Mouse (Mus musculus) thymus, postnatal 25 days (tissue): ENCODE results near the gene Actn4.
A peak's percentile ranks its signal among the peaks of the same experiment; 100 is the strongest.

Experiments used
- DNase-seq: peaks from one replicate; pipeline ENCODE4 v3.0.0; 2022

Gene Actn4

DNA sequence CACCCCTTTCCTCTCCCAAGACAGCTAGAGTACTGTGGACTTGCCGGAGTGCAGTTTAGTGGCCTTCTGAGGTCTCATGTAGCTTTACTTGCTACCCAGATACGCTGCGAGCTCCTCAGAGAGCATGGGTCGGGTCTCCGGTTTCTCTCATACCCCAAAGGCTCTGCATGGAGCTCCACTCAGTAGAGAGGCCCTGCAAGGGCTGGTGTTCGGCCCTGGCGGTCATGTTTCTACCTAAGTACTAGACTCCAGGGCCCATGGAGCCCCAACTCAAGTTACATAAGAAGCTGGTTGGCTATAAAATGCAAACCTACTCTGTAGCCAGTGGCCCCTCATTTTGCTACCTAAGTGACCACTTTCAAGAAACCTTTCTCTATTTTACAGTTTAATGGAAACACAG lies 13.4 kb downstream of the Actn4 start:
- no peak for DNase-seq

DNA sequence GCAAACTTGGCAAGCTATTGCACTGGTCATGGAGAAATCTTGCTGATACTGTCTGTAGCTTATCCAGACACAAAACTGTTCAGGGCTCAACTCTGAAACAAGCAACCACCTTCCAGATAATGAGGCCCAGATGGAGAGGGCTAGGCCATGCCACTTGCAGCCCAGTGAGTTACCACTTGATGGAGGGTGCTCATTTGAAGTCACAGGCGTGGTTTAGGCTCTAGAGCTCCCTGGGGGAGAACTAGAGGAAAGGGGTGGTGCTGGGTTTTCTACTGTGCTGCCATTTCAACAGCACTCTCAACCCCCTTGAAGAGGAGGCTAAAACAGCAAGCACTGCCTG lies 15.9 kb downstream of the Actn4 start:
- no peak for DNase-seq

DNA sequence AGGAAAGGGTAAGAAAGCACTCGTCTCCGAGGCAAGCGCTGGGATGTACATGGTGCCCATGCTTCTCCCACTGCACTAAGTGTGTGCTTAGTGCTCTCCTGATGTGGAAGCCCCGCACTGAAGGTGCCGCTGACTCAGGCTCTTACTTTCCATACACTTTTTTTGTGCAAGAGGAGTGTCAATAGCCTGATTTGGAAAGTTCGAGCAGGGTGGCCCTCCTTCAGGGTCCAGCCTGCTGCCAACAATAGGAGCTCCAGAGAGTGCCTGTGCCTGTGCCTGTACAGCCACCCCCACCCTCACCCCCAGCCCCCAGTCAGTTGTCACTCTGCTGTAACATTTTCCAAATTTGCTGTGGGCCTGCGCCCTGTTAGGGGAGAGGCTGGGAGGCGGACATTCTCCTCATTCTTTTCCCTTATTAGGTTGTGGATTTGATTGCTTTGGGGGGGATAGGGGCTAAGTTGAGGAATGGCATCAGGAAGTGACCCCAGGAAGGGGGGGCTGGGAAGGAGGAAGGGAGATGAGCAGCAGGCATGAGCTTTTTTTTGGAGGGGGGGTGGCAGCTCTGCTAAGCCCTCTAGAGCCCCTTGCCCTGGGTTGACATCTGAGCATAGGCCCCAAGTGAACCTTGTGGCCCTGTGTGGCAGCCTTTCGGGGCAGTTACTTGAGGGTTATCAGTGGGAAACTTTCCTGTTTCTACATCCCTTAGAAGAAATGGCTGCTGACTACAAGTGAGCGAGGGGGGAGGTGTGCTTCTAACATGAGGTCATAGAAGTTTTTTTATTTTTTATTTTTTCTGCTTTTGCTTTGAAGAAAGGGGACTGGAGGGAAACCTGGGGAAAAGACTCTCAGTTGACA lies 16.5 kb downstream of the Actn4 start:
- no peak for DNase-seq

DNA sequence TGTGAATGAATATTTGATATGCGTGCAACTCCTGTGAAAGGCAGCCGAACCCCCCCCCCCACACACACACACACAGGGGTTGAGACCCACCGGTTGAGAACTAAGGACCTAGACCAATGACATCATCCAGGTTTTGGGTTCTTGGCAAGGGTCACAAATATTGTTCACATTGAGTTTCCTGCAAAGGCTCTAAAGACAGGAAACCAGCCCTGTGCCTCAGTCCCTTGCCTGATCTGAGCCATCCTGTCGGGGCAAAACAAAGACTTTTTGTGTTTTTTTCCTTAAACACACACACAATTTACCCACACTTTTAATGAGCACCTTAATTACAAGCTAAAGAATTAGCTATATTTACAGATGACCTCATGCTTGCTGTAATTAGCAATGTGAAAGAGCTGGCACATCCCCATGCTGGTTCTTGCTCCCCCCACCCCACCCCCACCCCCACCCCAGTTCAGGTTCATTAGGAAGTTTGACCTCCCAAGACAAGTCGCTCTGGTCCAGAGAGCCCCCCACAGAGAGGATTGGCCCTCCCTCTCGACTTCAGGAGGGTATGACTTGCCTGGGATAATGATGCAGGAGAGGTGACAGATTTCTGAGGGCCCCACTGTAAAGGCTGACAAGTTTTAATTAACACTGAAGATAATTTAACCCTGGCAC lies 17.3 kb downstream of the Actn4 start:
- no peak for DNase-seq

DNA sequence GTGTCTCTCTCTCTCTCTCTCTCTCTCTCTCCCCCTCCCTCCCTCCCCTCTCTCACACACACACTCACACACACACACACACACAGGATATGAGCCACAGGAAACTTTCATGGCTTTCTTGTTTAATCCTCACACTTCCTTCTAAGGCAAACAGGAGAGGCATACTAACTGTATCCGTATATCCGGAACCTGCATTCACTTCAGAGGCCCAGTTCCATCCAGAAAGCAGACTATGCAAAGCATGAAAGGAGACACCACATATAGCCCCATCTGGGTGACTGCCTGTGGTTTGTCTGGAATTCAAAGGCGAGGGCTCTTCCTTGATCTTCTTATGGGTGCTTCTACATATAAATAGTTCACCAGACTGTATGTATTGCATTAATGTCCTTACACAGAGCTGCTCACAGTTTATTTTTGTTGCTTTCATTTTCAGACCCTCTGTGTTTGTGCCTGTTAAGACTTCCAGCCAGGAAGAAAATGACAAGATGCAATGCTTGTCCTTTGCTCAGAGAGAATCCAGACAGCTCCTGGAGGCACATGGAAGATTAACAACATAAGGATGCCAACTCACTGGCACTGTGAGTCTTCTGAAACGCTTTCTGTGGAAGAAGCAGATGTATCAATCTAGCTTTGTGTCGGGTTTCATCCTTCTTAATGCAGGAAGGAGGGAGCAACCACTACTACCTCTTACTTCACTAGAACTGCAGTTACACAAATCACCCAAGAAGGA lies 18.5 kb downstream of the Actn4 start:
- peak; percentile 18 for DNase-seq

DNA sequence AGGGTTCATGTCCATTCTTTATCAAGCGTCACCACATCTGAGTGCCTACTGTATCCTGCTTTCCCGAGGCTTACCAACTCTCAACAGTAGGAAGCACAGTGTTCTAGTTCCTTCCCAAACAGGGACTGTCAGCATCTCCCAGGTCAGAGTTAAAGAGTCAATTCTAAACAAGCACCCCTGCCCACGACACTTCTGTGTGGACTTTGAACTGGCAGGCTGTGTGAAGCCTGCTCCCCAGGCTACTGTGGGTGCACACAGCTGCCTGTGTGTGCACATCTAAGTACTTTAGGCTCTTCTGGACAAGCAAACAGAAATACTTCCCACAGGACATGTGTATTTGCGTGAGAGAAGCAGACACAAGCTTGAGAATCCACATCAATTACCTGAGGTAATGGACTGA lies 20.6 kb downstream of the Actn4 start:
- no peak for DNase-seq

DNA sequence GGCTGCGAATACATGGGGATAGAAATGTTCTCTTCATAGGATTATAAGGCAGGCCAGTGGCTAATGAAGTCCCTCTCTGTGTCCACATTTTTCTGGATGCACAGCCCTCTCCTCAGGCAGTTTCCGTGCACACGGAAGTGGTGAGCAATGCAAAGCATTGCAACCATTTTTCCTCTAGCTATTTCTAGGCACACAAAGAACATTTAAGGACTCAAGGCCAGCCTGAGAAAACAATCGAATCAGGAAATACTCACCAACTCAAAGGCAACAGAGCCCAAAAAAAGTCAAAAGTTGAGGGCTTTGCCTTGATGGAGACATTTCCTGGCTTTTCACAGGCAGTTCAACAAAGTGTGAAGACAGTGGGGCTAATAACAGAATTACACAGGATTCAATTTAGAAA lies 21.0 kb downstream of the Actn4 start:
- DNase-seq, result no peak

DNA sequence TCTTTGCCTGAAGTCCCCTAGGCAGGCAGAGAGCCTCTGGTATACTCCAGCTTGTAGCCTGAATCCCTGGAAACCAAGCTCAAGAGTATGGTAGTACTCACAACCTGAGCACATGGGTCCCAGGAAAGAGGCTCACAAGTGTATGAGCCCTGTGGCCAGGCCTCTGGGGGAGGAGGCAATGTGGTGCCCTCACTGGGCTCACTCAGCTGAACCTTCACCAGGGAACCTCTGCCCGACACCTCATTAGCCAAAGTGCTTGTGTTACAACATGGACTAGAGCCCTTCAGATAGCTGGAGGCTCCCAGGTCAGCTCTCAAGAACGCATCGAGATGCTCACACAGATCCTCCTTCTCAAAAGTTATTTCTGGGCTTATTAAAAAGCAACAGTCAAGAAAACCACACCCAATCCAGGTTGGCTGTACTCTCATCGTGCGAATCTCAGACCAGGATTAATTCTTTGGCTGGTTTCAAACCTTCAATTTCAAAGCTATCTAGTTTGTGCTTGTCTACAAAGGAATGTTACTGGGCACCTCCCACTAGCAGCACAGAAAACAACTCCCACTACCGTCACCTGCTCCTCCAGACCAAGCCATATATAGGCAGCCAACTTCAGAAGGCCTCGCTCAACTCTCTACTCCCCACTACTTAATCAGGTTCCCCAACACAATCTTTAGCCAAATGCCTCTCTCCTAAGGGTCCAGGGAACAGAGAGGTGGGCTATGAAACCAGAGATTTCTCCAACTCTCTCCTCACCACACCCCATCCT lies 22.5 kb downstream of the Actn4 start:
- no peak for DNase-seq

DNA sequence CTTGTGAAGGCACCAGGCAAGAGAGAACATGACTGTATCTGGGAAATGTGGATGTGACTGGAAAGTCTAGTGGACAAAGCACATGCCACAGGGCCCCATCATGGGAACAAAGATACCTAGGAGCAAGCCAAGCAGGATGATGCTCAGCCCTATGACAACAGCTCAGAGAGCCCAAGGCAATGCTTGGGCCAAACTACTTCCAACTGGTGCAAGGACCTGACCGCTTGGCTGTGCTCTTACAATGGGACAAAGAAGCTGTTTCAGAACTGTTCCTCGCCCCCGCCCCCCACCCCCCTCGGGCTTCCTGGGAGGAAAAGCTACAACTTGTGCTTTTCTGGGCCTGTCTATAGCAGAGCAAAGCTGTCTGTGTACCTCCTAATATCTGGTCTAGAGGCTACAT lies 23.5 kb downstream of the Actn4 start:
- DNase-seq, result no peak

DNA sequence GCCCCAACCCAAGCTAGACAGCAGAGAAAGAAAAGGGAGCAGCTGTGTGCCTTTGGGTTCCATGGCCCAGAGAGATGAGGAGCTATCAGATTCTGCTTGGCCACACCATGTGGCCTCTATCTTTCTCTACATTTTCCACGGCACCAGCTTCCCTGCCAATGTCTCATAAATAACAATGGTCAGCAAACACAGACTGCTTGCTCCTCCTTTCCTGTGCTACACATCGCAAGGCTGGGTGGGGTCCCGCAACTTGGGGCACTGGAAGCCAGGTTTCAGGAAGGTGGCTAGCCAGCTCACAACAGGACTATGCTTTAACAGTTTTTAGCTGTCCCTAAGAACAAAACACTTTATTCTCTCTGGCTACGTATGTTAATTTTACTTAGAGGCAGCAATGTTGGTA lies 25.4 kb downstream of the Actn4 start:
- no peak for DNase-seq

DNA sequence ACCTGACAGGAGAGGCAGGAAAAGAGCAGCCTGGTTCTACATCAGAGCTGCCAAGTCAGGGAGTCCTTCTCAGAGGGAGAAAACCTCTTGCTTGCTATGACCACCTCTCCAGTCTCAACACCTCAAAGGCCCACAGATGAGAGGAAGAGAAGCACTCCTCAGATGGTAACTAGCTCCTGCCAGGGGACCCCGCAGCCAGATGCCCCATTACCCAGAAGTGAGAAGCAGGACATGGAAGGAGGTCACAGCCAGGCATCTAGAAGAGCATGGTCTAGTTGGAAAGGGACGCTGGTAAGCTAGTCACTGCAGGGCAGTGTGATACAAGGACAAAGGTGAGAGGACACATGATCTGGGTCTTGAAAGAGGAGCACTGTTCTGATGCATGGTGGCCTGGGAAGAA lies 28.3 kb downstream of the Actn4 start:
- no peak for DNase-seq

DNA sequence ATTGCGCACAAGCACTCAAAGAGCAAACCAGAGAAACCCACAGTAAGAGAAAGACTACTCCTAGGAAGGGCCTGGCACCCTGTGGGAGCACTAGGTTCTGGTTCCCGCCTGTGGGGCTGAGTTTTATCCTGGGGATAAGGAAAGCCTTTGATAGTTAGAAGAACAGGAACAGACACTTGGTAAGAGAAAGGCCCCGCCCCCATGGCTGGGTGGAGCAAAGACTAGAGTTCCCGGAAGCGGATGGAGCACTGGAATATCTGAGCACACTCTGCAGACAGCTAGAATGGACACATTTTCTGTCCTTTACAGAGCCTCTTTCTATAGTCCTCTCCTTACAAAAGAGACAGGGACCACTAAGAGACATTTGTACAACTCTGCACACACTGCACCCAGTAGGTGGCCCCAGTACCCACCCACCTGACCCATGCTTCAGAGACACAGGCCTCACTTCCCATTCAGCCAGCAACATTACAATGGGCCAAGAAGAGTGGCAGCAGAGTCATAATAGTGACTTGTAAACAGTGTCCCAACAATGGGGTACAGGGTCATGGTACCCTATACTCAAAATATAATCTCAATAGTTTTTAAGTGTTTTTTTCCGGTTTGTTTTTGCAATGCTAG lies 29.6 kb downstream of the Actn4 start:
- no peak for DNase-seq

DNA sequence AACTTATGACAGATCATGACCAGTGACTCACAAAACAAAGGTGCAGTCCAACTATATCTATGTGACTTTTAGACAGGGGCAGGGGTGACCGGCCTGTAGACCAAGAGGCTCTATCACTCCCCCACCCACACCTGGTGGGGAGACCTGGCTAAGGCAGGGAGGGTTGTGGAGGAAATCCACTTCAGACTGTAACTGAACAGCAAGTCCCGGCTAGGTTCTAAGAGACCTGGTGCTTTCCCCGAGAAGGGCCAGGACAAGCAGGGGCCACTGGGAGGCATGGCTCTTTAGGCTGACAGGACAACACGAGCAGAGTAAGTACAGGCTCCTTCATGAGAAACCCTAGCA lies 30.5 kb downstream of the Actn4 start:
- no peak for DNase-seq

DNA sequence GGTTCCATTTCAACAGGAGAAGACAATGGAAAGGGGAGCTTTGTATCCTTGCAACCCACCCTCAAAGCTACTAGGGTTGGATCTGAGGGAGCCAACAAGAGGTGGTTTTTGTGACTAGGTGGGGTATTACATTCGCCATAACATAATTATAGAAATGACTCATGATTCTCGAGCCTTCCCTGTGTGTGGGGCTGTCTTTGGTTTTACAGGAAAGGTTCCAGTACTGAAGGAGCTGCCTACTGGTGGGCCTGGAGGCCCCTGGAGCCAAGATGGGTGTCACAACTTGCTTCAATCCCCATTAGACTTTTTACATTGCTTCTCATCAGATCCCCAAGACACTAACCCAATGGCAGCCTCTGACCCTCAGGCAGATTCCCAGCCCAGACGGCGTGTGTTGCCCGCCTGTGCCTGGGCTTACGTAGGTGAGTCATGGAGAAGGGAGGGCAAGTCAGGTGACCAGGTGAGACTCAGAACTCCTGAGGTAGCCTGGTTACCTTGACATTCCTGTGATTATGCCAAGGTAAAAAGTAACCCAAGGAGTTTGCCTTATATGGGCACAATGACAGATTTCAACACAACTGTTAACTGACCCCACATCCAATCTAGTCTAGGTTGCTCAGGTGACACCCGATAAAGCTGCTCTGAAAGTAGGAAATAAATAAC lies 31.0 kb downstream of the Actn4 start:
- no peak for DNase-seq

DNA sequence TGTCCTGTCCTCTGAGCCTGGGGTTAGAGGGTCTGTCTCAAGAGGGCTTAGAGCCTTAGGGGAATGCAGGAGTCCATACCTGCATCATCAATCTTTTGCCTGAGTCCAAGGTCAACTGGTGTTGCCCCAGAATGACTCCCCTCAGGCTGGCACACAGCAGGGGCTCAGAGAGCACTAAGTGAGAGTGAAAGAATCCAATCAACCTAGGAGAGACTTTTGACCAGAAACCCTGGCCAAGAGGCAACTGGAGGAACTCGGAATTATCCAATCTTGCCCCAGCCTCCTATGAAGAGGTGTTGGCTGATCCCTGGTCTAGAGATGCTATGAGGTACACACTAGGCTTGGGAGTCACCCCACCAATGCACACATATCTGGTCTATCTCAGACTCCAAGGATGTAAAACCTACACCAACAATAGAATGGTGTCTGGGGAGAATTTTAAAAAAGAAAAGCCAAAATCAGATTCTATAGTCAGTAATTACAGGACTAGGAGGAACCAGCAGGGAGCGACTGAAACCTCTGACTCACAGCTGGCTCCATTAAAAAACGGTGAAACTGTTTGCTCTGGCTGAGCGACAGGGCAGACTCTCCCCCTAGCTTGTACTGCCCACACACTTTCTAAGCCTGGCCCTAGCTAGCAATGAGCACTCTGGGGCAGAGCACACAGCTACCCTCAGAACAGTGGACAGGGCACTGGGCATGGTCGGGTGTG lies 31.7 kb downstream of the Actn4 start:
- no peak for DNase-seq

DNA sequence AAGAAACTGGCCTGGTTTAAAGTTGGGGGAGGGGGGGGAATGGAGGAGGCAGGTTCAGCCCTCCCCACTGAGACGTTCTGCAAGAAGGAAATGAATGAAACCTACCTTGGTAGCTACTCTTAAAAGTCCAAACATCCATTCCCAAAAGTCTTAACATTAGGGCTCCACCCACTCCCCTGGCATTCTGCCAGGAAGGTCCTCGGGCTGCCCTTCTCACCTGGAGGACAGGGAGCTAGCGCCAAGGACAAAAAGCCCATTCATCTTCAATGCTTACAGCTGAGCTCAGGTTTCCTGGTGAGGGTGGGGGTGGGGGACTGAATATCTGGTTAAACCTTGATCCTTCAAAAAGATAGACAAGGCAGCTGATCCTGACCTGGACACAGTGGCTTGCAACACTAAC lies 32.8 kb downstream of the Actn4 start:
- DNase-seq, result no peak

DNA sequence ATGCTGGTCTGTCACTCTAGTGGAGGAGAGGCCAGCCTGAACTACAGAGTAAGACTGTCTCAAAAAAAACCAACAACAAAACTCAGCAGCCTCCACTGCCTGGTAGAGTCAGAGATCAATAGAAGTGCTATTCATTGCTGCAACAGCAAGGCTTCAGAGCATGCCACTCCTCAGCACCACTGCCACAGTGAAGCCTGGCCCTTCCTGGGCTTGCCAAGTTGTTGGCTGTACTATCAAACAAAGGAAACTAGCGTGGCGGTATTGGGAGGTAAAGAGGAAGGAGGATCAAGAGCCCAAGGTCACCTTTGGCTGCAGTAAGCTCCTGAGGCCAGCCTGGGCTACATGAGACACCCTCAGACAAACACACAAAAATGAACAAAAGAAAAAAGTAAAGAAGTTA lies 36.0 kb downstream of the Actn4 start:
- no peak for DNase-seq

DNA sequence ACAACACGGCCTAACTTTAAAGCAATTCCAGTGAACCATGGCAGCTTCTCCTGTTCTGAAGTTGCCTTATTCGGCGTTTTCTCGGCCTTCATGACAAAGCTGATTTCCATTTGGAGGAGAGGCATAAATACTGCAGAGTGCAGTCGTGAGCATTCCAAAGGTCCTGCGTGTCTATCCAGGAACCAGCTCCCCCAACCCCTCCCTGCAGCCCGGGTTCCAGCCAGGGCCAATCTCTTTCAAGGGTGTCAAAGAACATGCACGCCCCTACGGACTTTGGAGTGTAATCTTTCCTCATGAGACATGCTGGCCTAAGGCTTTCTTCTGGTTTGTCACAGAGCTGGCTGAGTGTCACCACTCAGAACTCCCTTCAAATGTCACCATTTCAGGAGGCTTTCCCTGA lies 36.8 kb downstream of the Actn4 start:
- DNase-seq, result no peak

DNA sequence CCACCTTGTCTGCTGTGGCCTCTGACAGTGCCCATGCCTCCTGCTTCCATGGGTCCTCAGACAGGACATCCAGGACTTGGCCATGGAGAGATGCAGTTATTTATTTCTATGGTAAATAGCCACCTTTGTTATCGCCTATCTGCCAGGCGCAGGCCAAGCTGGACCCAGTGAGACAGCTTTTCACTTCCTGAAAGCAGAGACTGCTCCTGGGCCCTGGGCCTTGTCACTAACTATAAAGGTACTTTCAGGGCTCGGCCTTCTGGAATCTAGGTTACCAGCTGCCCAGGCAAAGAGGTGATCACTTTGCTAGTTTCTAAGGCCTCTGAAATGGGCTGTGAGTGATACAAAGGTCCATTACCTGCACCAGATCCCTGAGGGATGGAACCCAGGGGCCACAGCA lies 37.3 kb downstream of the Actn4 start:
- DNase-seq, result no peak

DNA sequence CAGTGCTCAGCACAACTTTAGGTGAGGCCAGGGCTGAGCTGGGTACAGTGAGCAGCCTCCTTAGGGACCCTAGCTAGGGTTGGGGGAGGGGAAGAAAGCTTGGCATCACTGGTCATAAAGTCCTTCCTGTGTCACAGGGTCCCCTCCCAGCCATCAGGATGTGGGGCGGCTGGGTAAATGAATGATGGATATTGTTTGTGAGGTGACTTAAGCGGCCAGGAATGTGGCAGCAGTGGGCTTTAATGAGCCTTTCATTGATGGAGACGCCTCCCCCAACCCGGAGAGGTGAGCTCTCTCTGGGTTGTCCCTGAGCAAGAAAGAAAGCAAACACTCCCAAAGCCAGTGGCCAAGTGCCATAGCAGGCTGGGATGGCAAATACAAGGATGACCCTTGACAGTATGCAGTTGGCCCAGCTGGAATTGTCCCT lies 38.3 kb downstream of the Actn4 start:
- no peak for DNase-seq

DNA sequence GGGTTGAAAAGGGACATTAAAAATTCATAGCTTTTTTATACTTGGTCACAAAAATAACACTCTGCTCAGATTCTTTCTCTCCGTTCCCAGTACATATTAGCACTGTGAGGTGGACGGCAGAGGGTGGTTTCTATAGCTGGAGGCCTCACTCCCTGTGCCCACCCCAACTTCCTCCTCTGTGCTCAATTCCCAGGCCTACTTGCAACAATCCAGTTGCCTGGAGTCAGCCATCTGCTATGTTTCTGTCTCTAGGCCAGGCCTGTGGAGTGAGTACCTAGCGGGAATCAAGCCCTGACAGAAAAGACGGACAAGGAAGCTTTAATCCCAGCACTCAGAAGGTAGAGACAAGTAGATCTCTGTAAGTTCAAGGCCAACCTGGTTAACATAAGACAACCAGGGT lies 39.5 kb downstream of the Actn4 start:
- no peak for DNase-seq
